Mouse (Mus musculus): ENCODE measurements around the gene Slc1a3. TPM values are rescaled to one million over a fixed set of nuclear protein-coding genes. Genes with fewer than 3 reads are reported as not detected.

Gene Slc1a3
- total and polyA plus RNA-seq, 3 experiments, result 1.6 to 2.5 (median 1.9) TPM

GRCm38 (mm10) chr15:8643997-8644692 lies 66.4 kb downstream of the Slc1a3 start:
- whole genome bisulfite sequencing, result 76% methylated on average over 8 of the region's 8 CpGs

DNA sequence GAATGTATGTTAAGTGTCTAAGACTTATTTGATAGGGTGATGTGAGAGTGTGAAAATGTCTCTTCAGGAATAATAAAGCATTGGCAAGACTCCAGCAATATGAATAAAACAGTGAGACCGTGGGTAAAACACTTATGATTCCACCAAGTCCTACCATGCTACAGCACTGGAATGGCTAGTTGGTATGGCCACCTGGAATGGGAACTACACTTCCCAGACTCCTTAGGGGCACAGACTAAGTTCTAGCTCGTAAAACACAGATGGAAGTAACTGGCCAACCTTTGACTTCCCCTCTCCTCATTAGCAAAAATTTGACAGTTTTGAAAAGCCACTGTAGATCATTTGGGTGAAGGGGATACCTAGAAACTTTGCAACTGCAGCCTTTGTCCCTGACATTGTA lies 70.7 kb downstream of the Slc1a3 start:
- Histone ChIP-seq H3K4me1 (ENCODE audit: control insufficient read depth, insufficient read depth, low read length) (no peaks in the 10 kb centered on the region), H3K27ac (no peak overlapping the region), H3K4me3 (no peak overlapping the region), H3K79me2 (replicated peaks; ENCODE audit: control insufficient read depth, insufficient read depth, low read length) (no peaks in the 10 kb centered on the region), H3K9ac (ENCODE audit: low read depth, low read length) (no peak overlapping the region), H3K27me3 (ENCODE audit: control insufficient read depth, insufficient read depth, low read length) (no peaks in the 10 kb centered on the region), H3K36me3 (ENCODE audit: control insufficient read depth, insufficient read depth, low read length) (no peaks in the 10 kb centered on the region)
- WGBS, result 63% methylated on average over 2 of the region's 2 CpGs
- no peak for DNase-seq
- TF ChIP-seq POLR2A (IDR thresholded peaks at IDR 0.05; ENCODE audit: insufficient read depth, low read depth, low read length), result no peak
- no peak for TF ChIP-seq EP300 (IDR thresholded peaks at IDR 0.05; ENCODE audit: insufficient read depth, low read depth, low read length)
- TF ChIP-seq CTCF (IDR thresholded peaks at IDR 0.05), result no peak
- intact Hi-C loops (cut with DNase I), result no loop called here

More at GRCm38 (mm10) chr15:8643997-8644692, 66.4 kb downstream of the Slc1a3 start:
- no peak overlapping the region for H3K4me3 ChIP-seq
- no peaks in the 10 kb centered on the region for H3K79me2 ChIP-seq (replicated peaks; ENCODE audit: control insufficient read depth, insufficient read depth, low read length)
- intact Hi-C loops (cut with DNase I), result no loop called here
- no peaks in the 10 kb centered on the region for H3K4me1 ChIP-seq (ENCODE audit: control insufficient read depth, insufficient read depth, low read length)
- no peak overlapping the region for H3K27ac ChIP-seq
- DNase-seq, result no peak
- TF ChIP-seq POLR2A (IDR thresholded peaks at IDR 0.05; ENCODE audit: insufficient read depth, low read depth, low read length), result no peak
- no peak for TF ChIP-seq EP300 (IDR thresholded peaks at IDR 0.05; ENCODE audit: insufficient read depth, low read depth, low read length)
- no peak for TF ChIP-seq CTCF (IDR thresholded peaks at IDR 0.05)
- no peaks in the 10 kb centered on the region for H3K36me3 ChIP-seq (ENCODE audit: control insufficient read depth, insufficient read depth, low read length)
- no peaks in the 10 kb centered on the region for H3K27me3 ChIP-seq (ENCODE audit: control insufficient read depth, insufficient read depth, low read length)
- H3K9ac ChIP-seq (ENCODE audit: low read depth, low read length), result no peak overlapping the region

DNA sequence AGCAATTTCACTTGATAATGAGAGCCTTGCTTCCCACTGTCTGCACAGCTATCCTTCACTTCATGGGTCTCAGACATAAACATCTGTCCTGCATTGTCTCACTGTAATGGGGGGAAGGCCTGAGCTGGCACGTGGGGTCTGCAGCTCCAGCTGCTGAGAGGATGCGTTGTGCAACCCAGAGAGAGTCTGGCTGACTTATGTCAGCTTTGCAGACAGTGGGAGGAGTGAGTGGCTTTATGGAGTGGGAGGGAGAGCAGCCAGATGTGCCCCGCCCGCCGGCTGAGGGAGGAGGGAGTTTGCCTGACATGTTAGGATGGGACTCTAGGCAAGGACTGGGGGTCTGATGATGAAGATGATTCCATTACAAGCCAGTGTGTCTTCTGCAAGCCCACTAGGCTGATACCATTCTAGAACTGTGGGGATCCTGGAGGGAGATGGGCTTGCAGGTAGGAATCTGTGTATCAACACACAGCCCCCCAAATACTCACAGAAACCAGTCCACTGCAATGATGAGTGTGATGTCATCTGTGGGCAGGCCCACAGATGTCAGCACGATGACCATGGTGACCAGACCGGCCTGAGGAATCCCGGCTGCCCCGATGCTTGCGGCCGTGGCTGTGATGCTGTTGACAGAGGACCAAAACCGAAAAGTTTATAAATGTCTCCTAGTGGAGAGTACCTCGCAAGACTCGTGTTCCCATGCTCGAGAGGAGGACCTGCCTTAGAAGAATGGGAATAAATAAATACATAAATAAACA lies 71.8 kb downstream of the Slc1a3 start:
- H3K27ac ChIP-seq, result no peak overlapping the region
- H3K9ac ChIP-seq (ENCODE audit: low read depth, low read length), result no peak overlapping the region
- no peaks in the 10 kb centered on the region for H3K4me1 ChIP-seq (ENCODE audit: control insufficient read depth, insufficient read depth, low read length)
- no peak for TF ChIP-seq EP300 (IDR thresholded peaks at IDR 0.05; ENCODE audit: insufficient read depth, low read depth, low read length)
- no peak overlapping the region for H3K4me3 ChIP-seq
- H3K27me3 ChIP-seq (ENCODE audit: control insufficient read depth, insufficient read depth, low read length), result no peaks in the 10 kb centered on the region
- peak; percentile 21 to 31 for DNase-seq
- intact Hi-C loops (cut with DNase I), result no loop called here
- no peaks in the 10 kb centered on the region for H3K79me2 ChIP-seq (replicated peaks; ENCODE audit: control insufficient read depth, insufficient read depth, low read length)
- WGBS, result 75% methylated on average over 15 of the region's 15 CpGs
- no peaks in the 10 kb centered on the region for H3K36me3 ChIP-seq (ENCODE audit: control insufficient read depth, insufficient read depth, low read length)

GRCm38 (mm10) chr15:8637283-8637682 lies 73.3 kb downstream of the Slc1a3 start:
- no peaks in the 10 kb centered on the region for H3K79me2 ChIP-seq (replicated peaks; ENCODE audit: control insufficient read depth, insufficient read depth, low read length)
- H3K9ac ChIP-seq (ENCODE audit: low read depth, low read length), result no peak overlapping the region
- 84% methylated on average over 2 of the region's 2 CpGs for WGBS
- H3K27me3 ChIP-seq (ENCODE audit: control insufficient read depth, insufficient read depth, low read length), result no peaks in the 10 kb centered on the region
- no peak overlapping the region for H3K4me3 ChIP-seq
- TF ChIP-seq CTCF (IDR thresholded peaks at IDR 0.05) (no peak), EP300 (IDR thresholded peaks at IDR 0.05; ENCODE audit: insufficient read depth, low read depth, low read length) (no peak), POLR2A (IDR thresholded peaks at IDR 0.05; ENCODE audit: insufficient read depth, low read depth, low read length) (no peak)
- H3K4me1 ChIP-seq (ENCODE audit: control insufficient read depth, insufficient read depth, low read length), result no peaks in the 10 kb centered on the region
- H3K27ac ChIP-seq, result no peak overlapping the region
- intact Hi-C loops (cut with DNase I), result no loop called here
- H3K36me3 ChIP-seq (ENCODE audit: control insufficient read depth, insufficient read depth, low read length), result no peaks in the 10 kb centered on the region
- no peak for DNase-seq

DNA sequence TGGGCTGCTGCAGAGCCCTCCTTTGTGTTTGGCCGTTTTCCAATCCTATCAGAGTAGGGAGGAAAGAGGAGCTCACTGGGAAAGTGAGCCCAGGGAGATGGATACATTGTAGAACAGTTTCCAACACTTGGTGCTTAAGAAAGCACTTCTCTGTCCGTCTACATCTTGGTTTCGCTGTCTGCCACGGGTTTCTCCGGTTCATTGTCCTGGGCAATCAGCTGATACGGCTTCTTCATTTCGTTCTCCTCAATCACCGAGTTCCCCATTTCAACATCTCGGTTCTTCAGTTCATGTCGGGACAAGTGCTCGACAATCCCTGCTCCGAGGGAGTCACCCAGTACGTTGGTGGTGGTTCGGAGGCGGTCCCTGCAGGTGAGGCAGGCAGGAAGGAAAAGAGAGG lies 74.6 kb downstream of the Slc1a3 start:
- no peak overlapping the region for H3K27ac ChIP-seq
- H3K79me2 ChIP-seq (replicated peaks; ENCODE audit: control insufficient read depth, insufficient read depth, low read length), result no peaks in the 10 kb centered on the region
- H3K27me3 ChIP-seq (ENCODE audit: control insufficient read depth, insufficient read depth, low read length), result no peaks in the 10 kb centered on the region
- no peaks in the 10 kb centered on the region for H3K4me1 ChIP-seq (ENCODE audit: control insufficient read depth, insufficient read depth, low read length)
- intact Hi-C loops (cut with DNase I), result no loop called here
- TF ChIP-seq POLR2A (IDR thresholded peaks at IDR 0.05; ENCODE audit: insufficient read depth, low read depth, low read length) (no peak), EP300 (IDR thresholded peaks at IDR 0.05; ENCODE audit: insufficient read depth, low read depth, low read length) (no peak), CTCF (IDR thresholded peaks at IDR 0.05) (no peak)
- H3K36me3 ChIP-seq (ENCODE audit: control insufficient read depth, insufficient read depth, low read length), result no peaks in the 10 kb centered on the region
- no peak overlapping the region for H3K9ac ChIP-seq (ENCODE audit: low read depth, low read length)
- no peak for DNase-seq
- 80% methylated on average over 15 of the region's 15 CpGs for WGBS
- no peak overlapping the region for H3K4me3 ChIP-seq

GRCm38 (mm10) chr15:8634807-8635206 lies 75.8 kb downstream of the Slc1a3 start:
- no peaks in the 10 kb centered on the region for H3K79me2 ChIP-seq (replicated peaks; ENCODE audit: control insufficient read depth, insufficient read depth, low read length)
- intact Hi-C loops (cut with DNase I), result loop anchor here (1.0 kb wide), 1 partner anchor 31 kb away; no protein-coding TSS in a partner anchor
- no peaks in the 10 kb centered on the region for H3K27me3 ChIP-seq (ENCODE audit: control insufficient read depth, insufficient read depth, low read length)
- no peaks in the 10 kb centered on the region for H3K36me3 ChIP-seq (ENCODE audit: control insufficient read depth, insufficient read depth, low read length)
- 52% methylated on average over 4 of the region's 4 CpGs for WGBS
- no peak for DNase-seq
- H3K4me1 ChIP-seq (ENCODE audit: control insufficient read depth, insufficient read depth, low read length), result no peaks in the 10 kb centered on the region
- H3K4me3 ChIP-seq, result no peak overlapping the region
- no peak for TF ChIP-seq POLR2A (IDR thresholded peaks at IDR 0.05; ENCODE audit: insufficient read depth, low read depth, low read length)
- TF ChIP-seq EP300 (IDR thresholded peaks at IDR 0.05; ENCODE audit: insufficient read depth, low read depth, low read length), result no peak
- no peak for TF ChIP-seq CTCF (IDR thresholded peaks at IDR 0.05)
- H3K27ac ChIP-seq, result no peak overlapping the region
- no peak overlapping the region for H3K9ac ChIP-seq (ENCODE audit: low read depth, low read length)

Measured in heart, adult 2 months (tissue).